Mouse (Mus musculus) neural tube, embryonic 13.5 days (tissue): ENCODE measurements around the gene Tmem190. TPM values are rescaled to one million over a fixed set of nuclear protein-coding genes. Genes with fewer than 3 reads are reported as not detected.
"Not testable (repeated sequence)": the region's sequence is repeated elsewhere in the genome, so short reads cannot be mapped to it uniquely, and the experiment has no call there.

Source experiments
- ATAC-seq: fragments of 200-750 bp; cut with Nextera tagmentation; 2 replicates; pipeline ENCODE4 v1.8.0; 2017; ENCODE audit warnings: low read depth, mild to moderate bottlenecking, moderate TSS enrichment, moderate library complexity
- H3K27ac ChIP-seq: fragments of 300-500 bp; sonication (generic); replicated peaks from 2 replicates; pipeline ENCODE4 v1.5.1; 2015; ENCODE audit warnings: moderate library complexity, mild to moderate bottlenecking, inconsistent platforms
- H3K27me3 ChIP-seq: fragments of 300-500 bp; sonication (generic); 2 replicates; pipeline ENCODE4 v1.6.1; 2015; ENCODE audit warnings: mild to moderate bottlenecking, inconsistent platforms
- H3K36me3 ChIP-seq: fragments of 300-500 bp; sonication (generic); 2 replicates; pipeline ENCODE4 v1.6.1; 2015; ENCODE audit warnings: mild to moderate bottlenecking, inconsistent platforms
- H3K4me1 ChIP-seq: fragments of 300-500 bp; sonication (generic); replicated peaks from 2 replicates; pipeline ENCODE4 v1.6.1; 2015; ENCODE audit warnings: inconsistent platforms
- H3K4me2 ChIP-seq: fragments of 300-500 bp; sonication (generic); 2 replicates; pipeline ENCODE4 v1.6.1; 2015; ENCODE audit warnings: inconsistent platforms, mild to moderate bottlenecking, moderate library complexity
- H3K4me3 ChIP-seq: fragments of 300-500 bp; sonication (generic); 2 replicates; pipeline ENCODE4 v1.5.1; 2015; ENCODE audit warnings: mild to moderate bottlenecking, inconsistent platforms
- H3K9ac ChIP-seq: fragments of 300-500 bp; sonication (generic); 2 replicates; pipeline ENCODE4 v1.6.1; 2015; ENCODE audit warnings: moderate library complexity, mild to moderate bottlenecking, inconsistent platforms
- H3K9me3 ChIP-seq: fragments of 300-500 bp; sonication (generic); 2 replicates; pipeline ENCODE4 v1.6.1; 2016; ENCODE audit warnings: inconsistent platforms
- WGBS: fragments of 180-500 bp; shearing (Covaris S2); methylation state at CpG from one replicate; pipeline ENCODE4 v1.1.7; 2015; 5-methylcytosine and 5-hydroxymethylcytosine counted together
- polyA plus RNA-seq: library from polyadenylated mRNA; unstranded; fragments of >200 nt; fragmentation: Nextera tagmentation; extraction: Ambion mirVana; gene quantifications from 2 replicates; pipeline ENCODE4 v1.2.1, GENCODE M21; 2015

The Tmem190 gene
- polyA plus RNA-seq, 1 experiment from 2014 or later: not detected

DNA sequence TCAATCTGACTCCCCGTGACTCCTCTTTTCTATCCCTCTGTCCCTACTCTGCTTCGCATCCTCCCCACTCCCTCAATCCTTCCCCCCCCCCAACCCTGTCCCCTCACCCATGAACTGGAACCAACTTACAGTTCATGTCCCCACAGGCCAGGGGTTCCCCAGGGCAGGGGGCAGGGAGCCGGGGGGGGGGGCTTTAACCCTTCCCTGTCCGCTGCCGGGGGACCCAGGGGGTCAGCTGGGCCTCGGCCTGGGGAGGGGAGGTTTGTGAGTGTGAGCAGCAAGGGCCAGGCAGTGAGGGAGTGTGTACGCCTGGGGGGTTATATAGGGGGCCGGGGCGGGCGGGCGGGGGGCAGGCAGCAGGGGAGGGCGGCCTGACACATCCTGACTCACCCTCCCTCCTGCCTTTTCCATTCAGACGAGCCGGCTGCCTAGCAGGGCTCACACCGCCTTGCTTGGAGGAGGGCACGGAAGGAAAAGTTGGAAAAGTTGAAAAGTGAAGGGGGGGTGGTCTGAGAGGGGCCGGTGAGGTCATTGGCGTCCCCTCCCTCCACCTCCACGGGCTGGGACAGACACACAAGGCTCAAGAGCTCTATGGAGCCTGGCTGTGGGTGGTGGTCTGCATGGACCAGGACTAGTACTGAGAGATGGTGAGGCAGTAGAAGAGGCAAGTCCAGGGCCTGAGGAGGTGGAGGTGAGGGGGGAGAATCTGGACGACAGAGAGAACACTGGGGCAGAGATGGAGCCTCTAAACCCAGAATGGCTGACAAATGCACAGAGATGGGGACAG, 4.7 kb upstream of the Tmem190 start:
- no peak overlapping the region for H3K4me3 ChIP-seq
- H3K9me3 ChIP-seq: no peaks in the 10 kb centered on the region
- H3K4me1 ChIP-seq: peaks cover 14% of the 10 kb centered on the region
- H3K27me3 ChIP-seq: peaks cover 89% of the 10 kb centered on the region
- WGBS: 4% methylated on average over 20 of the region's 20 CpGs
- peak overlapping the region; percentile 52; the same call in 1 of the 2 replicates for H3K4me2 ChIP-seq
- H3K36me3 ChIP-seq: no peaks in the 10 kb centered on the region
- H3K27ac ChIP-seq: no peak overlapping the region
- ATAC-seq: no peak
- H3K9ac ChIP-seq: peak overlapping the region; percentile 53; the same call in 1 of the 2 replicates

DNA sequence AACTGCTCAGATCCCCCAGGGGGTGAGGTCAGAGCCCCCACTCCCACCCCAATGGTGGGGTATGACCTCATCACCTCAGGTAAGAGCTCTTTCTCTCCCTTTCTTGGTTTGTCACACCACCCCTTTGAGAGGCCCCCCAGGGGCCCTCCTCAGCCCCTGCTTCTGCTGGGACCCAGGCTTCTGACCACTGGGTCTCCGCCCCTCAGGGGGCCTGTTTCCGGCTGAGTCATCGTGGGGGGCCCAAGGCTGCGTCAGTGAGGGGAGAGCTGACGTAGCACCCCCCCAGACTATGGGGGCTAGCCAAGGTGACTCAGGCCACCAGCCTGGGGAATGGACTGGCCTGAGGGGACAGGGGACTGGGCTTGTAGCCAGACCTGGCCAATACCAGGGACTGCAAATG, 2.8 kb upstream of the Tmem190 start:
- H3K4me3 ChIP-seq: no peak overlapping the region
- H3K27ac ChIP-seq: no peak overlapping the region
- peaks cover 14% of the 10 kb centered on the region for H3K4me1 ChIP-seq
- H3K9me3 ChIP-seq: no peaks in the 10 kb centered on the region
- H3K4me2 ChIP-seq: no peak overlapping the region
- ATAC-seq: no peak
- peaks cover 72% of the 10 kb centered on the region for H3K27me3 ChIP-seq
- no peak overlapping the region for H3K9ac ChIP-seq
- WGBS: 39% methylated on average over 5 of the region's 5 CpGs
- H3K36me3 ChIP-seq: no peaks in the 10 kb centered on the region

DNA sequence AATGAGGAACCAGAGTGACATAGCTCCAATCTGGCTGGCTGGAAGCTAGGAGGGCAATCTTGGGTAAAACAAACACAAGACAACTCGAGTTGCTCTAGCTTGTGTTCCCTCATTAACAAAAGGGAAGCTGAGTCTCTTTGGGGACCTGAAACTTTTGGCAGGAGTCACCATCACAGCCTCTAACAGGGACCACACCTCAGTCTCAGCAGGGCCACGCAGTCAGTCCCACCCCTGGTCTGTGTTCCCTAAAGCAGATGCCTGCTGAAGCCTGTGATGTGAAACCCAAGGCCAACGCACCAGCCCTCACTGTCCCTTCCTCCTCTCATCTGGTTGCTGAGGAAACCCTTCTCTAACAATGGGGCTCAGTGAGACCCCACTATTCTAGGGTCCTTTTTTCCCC, 607 bp upstream of the Tmem190 start:
- peaks cover 50% of the 10 kb centered on the region for H3K27me3 ChIP-seq
- no peak for ATAC-seq
- WGBS: 48% methylated on average over 3 of the region's 3 CpGs
- no peaks in the 10 kb centered on the region for H3K9me3 ChIP-seq
- H3K9ac ChIP-seq: no peak overlapping the region
- H3K4me2 ChIP-seq: no peak overlapping the region
- peaks cover 8% of the 10 kb centered on the region for H3K4me1 ChIP-seq
- no peaks in the 10 kb centered on the region for H3K36me3 ChIP-seq
- H3K27ac ChIP-seq: no peak overlapping the region
- no peak overlapping the region for H3K4me3 ChIP-seq

DNA sequence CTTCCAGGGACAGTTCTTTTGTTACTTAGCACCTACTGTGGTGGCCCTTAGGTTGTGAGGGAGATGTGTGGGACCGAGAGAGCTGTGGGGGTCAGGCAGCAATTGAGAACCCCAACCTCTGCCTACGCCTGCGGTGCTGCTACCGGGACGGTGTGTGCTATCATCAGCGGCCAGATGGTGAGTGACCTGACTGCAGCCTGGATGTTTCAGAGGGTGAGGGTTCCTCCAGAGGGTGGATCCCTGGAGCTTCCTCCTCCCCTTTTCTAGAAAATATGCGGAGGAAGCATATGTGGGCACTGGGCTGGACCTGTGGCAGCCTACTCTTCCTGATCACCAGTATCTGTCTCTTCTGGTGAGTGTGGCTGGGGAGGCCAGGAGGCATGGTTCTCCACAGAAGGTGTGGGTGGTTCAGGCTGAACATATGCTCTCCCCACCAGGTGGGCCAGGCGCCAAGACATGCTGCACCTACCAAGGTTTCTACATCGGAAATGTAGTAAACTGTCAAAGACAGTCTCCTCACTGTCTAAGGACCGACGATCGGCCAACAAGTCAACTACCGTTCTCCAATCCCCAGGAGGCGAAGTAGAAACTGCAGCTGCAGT, 1.0 kb downstream of the Tmem190 start:
- Histone ChIP-seq H3K9me3 (no peaks in the 10 kb centered on the region), H3K4me2 (no peak overlapping the region), H3K27ac (no peak overlapping the region), H3K27me3 (peaks cover 46% of the 10 kb centered on the region), H3K9ac (no peak overlapping the region), H3K4me3 (no peak overlapping the region), H3K4me1 (peaks cover 6% of the 10 kb centered on the region), H3K36me3 (no peaks in the 10 kb centered on the region)
- 81% methylated on average over 14 of the region's 14 CpGs for WGBS
- no peak for ATAC-seq

DNA sequence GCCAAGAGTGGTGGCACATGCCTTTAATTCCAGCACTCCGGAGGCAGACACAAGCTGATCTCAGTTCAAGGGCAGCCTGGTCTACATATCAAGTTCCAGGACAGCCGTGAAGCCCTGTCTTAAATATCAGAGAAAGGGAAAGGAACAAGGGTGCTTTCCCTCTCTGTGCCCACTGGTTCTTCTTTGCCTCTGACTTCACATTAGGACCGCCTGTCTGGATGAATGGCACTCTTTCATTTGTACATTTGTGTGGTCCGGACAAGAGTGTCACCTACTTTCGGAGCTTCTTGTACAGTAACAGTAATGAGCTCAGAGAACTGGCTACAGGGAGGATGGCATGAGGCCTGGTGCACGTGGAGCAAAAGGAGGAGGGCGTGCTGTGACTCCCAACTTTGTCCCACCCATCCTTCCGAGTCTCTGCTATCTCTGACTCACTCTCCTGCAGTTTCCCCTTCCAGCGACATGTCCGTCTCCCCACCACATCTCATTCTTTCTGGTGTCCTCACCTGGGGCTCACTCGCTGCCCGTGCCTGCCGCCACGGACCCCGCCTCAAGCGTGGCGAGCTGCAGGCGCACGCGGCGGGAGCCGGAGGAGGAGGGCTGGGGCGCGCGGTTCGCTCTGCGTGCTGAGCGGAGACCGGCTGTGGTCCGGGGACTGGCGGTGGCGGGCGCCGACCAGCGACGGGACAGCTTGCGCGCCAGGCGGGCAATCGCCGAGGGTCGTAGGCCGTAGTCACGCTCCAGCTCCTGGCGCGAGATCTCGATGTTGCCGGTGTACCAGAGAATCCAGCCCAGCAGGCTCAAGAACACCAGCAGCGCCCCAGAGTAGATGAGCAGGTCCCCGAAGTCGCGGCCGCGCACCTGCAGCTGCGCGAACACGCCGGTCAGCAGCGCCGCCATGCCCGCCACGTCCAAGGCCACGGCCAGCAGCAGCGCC, 6.0 kb downstream of the Tmem190 start:
- H3K27ac ChIP-seq: peak overlapping the region; percentile 56; the same call in 1 of the 2 replicates
- H3K4me2 ChIP-seq: peak overlapping the region; percentile 89
- H3K27me3 ChIP-seq: peaks cover 25% of the 10 kb centered on the region
- ATAC-seq: peak; percentile 28
- H3K9ac ChIP-seq: peak overlapping the region; percentile 84
- peaks cover 2% of the 10 kb centered on the region; the same call in 1 of the 2 replicates for H3K36me3 ChIP-seq
- H3K4me1 ChIP-seq: peaks cover 19% of the 10 kb centered on the region
- H3K9me3 ChIP-seq: no peaks in the 10 kb centered on the region
- WGBS: 2% methylated on average over 64 of the region's 64 CpGs
- peak overlapping the region; percentile 56 for H3K4me3 ChIP-seq

DNA sequence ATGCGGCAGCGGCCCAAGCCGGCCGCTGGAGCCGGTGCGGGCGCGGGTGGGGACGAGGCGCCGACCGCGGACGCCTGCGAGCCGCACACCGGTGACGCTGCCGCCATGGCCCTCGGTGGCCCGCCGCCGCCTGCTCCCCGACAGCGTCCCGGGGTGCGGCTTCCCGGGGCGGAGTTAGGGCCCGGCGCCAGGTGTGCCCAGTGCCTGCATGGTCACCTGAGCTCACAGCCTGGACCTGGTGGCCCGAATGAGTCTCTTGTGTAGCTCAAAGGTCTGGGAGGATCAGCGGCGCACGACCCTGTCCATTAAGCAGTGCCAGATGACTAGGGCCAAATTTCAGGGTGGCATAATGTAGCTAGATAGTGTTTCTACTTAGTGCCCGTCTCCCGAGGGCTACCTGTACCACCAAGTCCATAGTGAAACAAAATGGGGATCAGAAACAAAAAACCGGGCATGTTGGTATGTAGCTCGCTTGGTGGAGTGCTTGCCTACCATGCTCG, 6.7 kb downstream of the Tmem190 start, which contains the start of gene Tmem238:
Tmem238 (minus strand) TSS at position 221 of the 500 bp plus-strand sequence.
- H3K4me1 ChIP-seq: peaks cover 26% of the 10 kb centered on the region
- 0 out of 2 replicates have a peak, but pooled peaks have one; percentile 3 for ATAC-seq
- H3K4me2 ChIP-seq: peak within 1 kb of the TSS; percentile 89
- H3K9ac ChIP-seq: peak within 1 kb of the TSS; percentile 84
- peak within 1 kb of the TSS; percentile 56; the same call in 1 of the 2 replicates for H3K27ac ChIP-seq
- H3K36me3 ChIP-seq: peaks cover 9% of the 10 kb centered on the region
- H3K9me3 ChIP-seq: no peaks in the 10 kb centered on the region
- H3K4me3 ChIP-seq: peak within 1 kb of the TSS; percentile 56
- peaks cover 25% of the 10 kb centered on the region for H3K27me3 ChIP-seq
- WGBS: 9% methylated on average over 40 of the region's 40 CpGs

DNA sequence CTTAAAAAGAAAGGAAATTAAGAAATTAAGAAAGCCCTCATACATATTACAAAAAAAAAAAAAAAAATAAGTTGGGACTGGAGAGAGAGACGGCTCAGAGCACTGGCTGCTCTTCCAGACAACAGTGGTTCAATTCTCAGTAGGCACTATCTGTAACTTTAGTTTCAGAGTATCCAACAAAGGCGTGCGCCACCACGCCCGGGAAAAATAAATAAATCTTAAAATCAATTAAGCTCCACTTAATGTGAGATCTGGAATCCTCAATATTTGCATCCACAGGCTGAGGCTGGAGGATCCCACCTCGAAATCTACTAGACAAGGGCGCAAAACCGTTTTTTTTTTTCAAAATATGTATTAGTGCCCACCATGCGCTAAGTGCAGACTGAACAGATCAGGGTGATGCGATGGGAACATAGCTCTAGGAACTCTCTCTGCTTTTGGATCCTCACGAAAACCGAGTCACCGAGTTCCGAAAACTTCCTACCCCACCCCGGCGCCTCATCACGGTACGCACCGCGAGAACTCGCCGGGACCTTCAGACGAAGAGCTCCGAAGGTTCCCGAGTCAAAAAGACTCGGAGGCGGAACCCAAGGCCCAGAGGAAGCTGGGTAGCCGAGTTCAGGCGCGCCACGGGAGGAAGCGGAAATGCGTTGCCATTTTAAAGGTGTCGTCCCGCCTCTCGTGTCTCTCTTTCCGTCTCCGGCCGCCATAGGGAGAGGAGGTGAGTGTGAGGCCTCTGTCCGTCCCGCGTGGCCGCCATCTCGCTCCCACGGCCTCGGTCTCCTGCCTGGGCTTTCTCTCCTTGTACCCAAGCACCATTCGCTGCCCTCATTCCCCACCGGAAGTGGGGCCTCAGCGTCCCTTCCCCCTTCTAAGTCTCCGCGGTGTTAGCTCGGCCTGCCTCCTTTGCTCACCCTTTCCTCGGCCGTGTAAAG, 9.8 kb downstream of the Tmem190 start, which contains the start of gene Rpl28:
Rpl28 (plus strand) TSS at position 597 of the 935 bp plus-strand sequence.
- 2% methylated on average over 54 of the region's 54 CpGs for whole genome bisulfite sequencing
- ATAC-seq: peak; percentile 89
- Histone ChIP-seq H3K27ac (peak within 1 kb of the TSS; percentile 86), H3K4me1 (peaks cover 30% of the 10 kb centered on the region), H3K9me3 (no peaks in the 10 kb centered on the region), H3K36me3 (peaks cover 40% of the 10 kb centered on the region), H3K9ac (peak within 1 kb of the TSS; percentile 85), H3K4me2 (peak within 1 kb of the TSS; percentile 90), H3K27me3 (peaks cover 21% of the 10 kb centered on the region), H3K4me3 (peak within 1 kb of the TSS; percentile 59)

DNA sequence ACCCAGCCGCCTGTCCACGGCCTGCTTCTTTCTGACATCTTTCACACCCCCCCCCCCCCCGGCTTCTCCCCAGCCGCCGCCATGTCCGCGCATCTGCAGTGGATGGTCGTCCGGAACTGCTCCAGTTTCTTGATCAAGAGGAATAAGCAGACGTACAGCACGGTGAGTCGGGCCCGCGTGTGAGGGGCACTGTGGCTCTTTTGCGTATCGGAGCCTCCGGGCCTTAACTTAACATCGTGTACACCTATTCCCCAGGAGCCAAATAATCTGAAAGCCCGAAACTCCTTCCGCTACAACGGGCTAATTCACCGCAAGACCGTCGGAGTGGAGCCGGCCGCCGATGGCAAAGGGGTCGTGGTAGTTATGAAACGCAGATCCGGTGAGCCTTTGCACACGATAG, 10.5 kb downstream of the Tmem190 start:
- Histone ChIP-seq H3K27ac (peak overlapping the region; percentile 86), H3K27me3 (peaks cover 17% of the 10 kb centered on the region), H3K4me2 (peak overlapping the region; percentile 90), H3K9ac (peak overlapping the region; percentile 85), H3K4me1 (peaks cover 30% of the 10 kb centered on the region), H3K36me3 (peaks cover 44% of the 10 kb centered on the region), H3K4me3 (peak overlapping the region; percentile 59)
- not testable (repeated sequence) for ATAC-seq, H3K9me3 ChIP-seq
- WGBS: under 1% methylated on average over 31 of the region's 31 CpGs

DNA sequence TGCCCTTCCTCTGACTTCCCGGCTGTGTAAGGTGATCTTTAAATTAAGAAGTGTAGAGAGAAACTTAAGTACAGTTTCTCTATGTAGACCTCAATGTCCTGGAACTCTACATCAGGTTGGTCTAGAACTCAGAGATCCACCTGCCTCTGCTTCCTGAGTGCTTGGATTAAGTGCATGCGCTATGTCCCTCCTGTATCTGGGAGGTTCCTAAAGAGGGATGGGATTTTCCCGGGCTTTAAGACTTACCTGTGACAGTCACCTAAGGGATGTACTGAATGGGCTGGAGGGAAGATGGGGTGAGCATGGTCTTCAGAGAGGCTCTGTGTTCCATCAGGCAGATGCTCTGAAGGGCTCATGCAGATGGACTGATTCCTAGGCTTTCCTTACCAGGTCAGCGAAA, 10.9 kb downstream of the Tmem190 start:
- H3K27me3 ChIP-seq: peaks cover 13% of the 10 kb centered on the region
- WGBS: 52% methylated on average over 4 of the region's 4 CpGs
- peaks cover 46% of the 10 kb centered on the region for H3K36me3 ChIP-seq
- peaks cover 25% of the 10 kb centered on the region for H3K4me1 ChIP-seq
- H3K27ac ChIP-seq: no peak overlapping the region
- peak overlapping the region; percentile 59 for H3K4me3 ChIP-seq
- ATAC-seq: no peak
- no peaks in the 10 kb centered on the region for H3K9me3 ChIP-seq
- H3K9ac ChIP-seq: peak overlapping the region; percentile 85
- H3K4me2 ChIP-seq: peak overlapping the region; percentile 90

DNA sequence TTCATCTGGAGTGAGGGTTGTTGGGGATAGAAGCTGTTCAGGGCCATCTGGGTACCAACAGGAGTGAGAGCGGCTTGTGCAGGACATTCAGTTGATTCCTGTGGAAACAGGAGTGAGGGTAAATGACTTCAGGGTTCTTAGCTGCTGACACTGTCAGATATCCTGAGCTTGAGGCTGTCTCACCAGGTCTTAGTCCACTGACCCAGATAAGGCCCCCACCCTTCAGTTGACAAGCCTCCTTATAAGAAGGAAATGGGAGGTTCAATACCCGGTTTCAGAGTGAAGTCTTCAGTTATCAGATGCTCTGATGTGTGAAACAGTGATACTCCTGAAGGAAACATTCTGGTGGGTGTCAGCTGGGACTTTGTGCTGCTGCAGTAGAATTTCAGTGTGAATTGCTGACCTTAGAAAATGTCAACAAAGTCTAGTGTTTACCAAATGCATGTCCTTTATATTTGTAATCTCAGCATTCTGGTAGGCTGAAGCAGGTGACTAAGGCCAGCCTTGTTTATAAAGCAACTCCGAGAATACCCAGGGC, 12.0 kb downstream of the Tmem190 start:
- Histone ChIP-seq H3K36me3 (peaks cover 50% of the 10 kb centered on the region), H3K9me3 (no peaks in the 10 kb centered on the region), H3K27me3 (peaks cover 9% of the 10 kb centered on the region), H3K9ac (0 out of 2 replicates have a peak overlapping the region, but pooled peaks have one; percentile 85), H3K4me3 (0 out of 2 replicates have a peak overlapping the region, but pooled peaks have one; percentile 59), H3K27ac (no peak overlapping the region), H3K4me1 (peaks cover 19% of the 10 kb centered on the region), H3K4me2 (no peak overlapping the region; the same call in 1 of the 2 replicates)
- WGBS: 86% methylated on average over 3 of the region's 3 CpGs
- ATAC-seq: no peak
